14 mouse cellular contexts compared by ENCODE assay signal in genomic region chr5:113469826-113470225, GRCm38 (mm10). TPM values are rescaled to one million over a fixed set of nuclear protein-coding genes. Genes with fewer than 3 reads are reported as not detected.
"Had no signal": no experiment of that assay in that cellular context is flagged by ENCODE, and none has a peak within 500 bp of the region (broad histone marks: within the 10 kb centered on the region; RNA-seq: fewer than 3 reads in every experiment).

No protein-coding gene starts in this region.

- H3K4me2 ChIP-seq: kidney, embryonic 15.5 days; liver, embryonic 11.5 days; lung, embryonic 14.5 days had no signal

- H3K4me3 ChIP-seq: kidney, embryonic 15.5 days had no signal

- H3K9ac ChIP-seq: kidney, embryonic 15.5 days; liver, embryonic 14.5 days; liver, postnatal 0 days; lung, embryonic 14.5 days had no signal

- H3K36me3 ChIP-seq: kidney, embryonic 15.5 days had no signal

- H3K9me3 ChIP-seq: kidney, embryonic 15.5 days had no signal

- ATAC-seq: liver, postnatal 0 days; lung, postnatal 0 days had no signal

- DNase-seq: kidney, adult 11 months; kidney, adult 8-10 months; kidney, postnatal 10 days; left cerebral cortex, postnatal 4 days; liver, postnatal 0 days; lung, embryonic 14.5 days; midbrain, embryonic 14.5 days; thymus, adult 18-20 months; thymus, postnatal 36 days had no signal

- H3K27ac ChIP-seq: kidney, embryonic 15.5 days; liver, embryonic 14.5 days; macrophage had no signal

- H3K27me3 ChIP-seq: kidney, embryonic 15.5 days had no signal

RNA-seq across cellular contexts. Expression of gene Wscd2, which starts 20.3 kb away (rescaled TPM):
- polyA plus RNA-seq: liver, postnatal 0 days; macrophage had no signal
